Comparison of ENCODE assay signal across 9 mouse cellular contexts in the genomic region with DNA sequence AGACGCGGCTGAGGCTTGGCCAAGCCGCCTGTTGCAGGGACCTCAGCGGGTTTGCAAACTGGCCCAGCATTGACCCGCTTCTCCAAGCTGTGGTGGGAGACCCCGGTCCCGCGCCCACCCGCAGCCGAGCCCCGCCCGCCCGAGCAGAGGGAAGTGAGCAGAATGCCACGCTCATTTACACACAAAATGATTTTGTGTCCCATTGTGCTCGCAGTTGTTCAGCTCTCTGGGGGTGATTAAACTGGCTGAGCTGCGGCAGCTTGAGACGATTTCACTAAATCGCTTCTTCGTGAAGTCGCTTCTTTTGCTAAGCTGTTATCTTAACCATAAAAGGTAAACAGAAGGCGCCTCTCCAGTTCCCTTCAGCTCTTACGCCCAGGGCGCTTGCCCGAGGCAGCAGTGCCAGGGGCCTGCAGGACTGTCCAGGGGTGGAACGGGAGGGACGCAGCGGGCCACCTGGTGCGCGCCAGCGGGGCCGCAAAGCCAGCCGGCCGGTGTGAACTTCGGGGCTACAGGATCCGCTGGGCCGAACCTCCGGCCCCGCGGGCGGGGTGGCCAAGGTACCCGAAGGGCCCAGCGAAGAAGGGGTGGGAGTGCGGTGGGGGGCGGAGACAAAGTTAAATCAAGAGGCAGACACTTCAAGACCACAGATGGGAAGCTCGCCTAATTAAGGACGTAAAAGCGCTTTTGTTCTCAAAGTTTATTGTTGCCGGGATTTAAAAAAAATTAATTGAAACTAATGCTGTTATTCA. TPM values are rescaled to one million over a fixed set of nuclear protein-coding genes. Genes with fewer than 3 reads are reported as not detected.
DNase-seq lines count a peak whose midpoint lies in the region; ATAC-seq and TF ChIP-seq lines count a peak whose summit lies in the region.
"Had no signal": no experiment of that assay in that cellular context is flagged by ENCODE, and none has a peak within 500 bp of the region (broad histone marks: within the 10 kb centered on the region; RNA-seq: fewer than 3 reads in every experiment).

No protein-coding gene starts in this region.

- peak overlapping the region; percentile 83 for H3K9ac ChIP-seq in heart, embryonic 13.5 days
- peak overlapping the region; percentile 99 for H3K9ac ChIP-seq in limb, embryonic 11.5 days (ENCODE audit: low read length)
- H3K9ac ChIP-seq in midbrain, postnatal 0 days (replicated peaks; ENCODE audit: low read length, poor library complexity, severe bottlenecking) = peak overlapping the region; percentile 86

- ATAC-seq in heart, embryonic 13.5 days (ENCODE audit: extremely low read depth, insufficient number of reproducible peaks, low FRiP score, low TSS enrichment) = no peak
- ATAC-seq in limb, embryonic 11.5 days (ENCODE audit: insufficient number of reproducible peaks, low FRiP score, low TSS enrichment, low read depth) = no peak
- no peak for ATAC-seq in midbrain, postnatal 0 days (ENCODE audit: low FRiP score)

- H3K36me3 ChIP-seq in heart, embryonic 13.5 days = peaks cover 22% of the 10 kb centered on the region
- peaks cover 11% of the 10 kb centered on the region for H3K36me3 ChIP-seq in limb, embryonic 11.5 days (ENCODE audit: control insufficient read depth, insufficient read depth, low read length)
- peaks cover 5% of the 10 kb centered on the region; the same call in 1 of the 2 replicates for H3K36me3 ChIP-seq in midbrain, postnatal 0 days (ENCODE audit: insufficient read depth, low read length)

- peak overlapping the region; percentile 65 for H3K4me3 ChIP-seq in heart, embryonic 13.5 days
- peak overlapping the region; percentile 89 for H3K4me3 ChIP-seq in limb, embryonic 11.5 days (ENCODE audit: low read depth, low read length)
- peak overlapping the region; percentile 79 for H3K4me3 ChIP-seq in midbrain, postnatal 0 days (ENCODE audit: low read depth, low read length)

- WGBS in heart, embryonic 13.5 days = 2% methylated on average over 48 of the region's 48 CpGs
- under 1% methylated on average over 48 of the region's 48 CpGs for WGBS in limb, embryonic 11.5 days
- WGBS in midbrain, postnatal 0 days = under 1% methylated on average over 48 of the region's 48 CpGs

- DNase-seq in heart, adult 11 months = peak; percentile 93
- DNase-seq in heart, adult 9 months (ENCODE audit: low spot score in 2 of 2) = no peak
- peak; percentile 71 for DNase-seq in embryo, embryonic 11 days
- peak; percentile 72 for DNase-seq in limb, embryonic 11.5 days (ENCODE audit: low spot score)
- DNase-seq in midbrain, postnatal 0 days (ENCODE audit: low spot score) = no peak
- no peak for DNase-seq in frontal cortex, postnatal 14 days (ENCODE audit: low spot score in 2 of 2)
- DNase-seq in T-cell, adult 2 months (ENCODE audit: low spot score) = no peak

- H3K27me3 ChIP-seq in heart, embryonic 13.5 days (replicated peaks) = peaks cover 13% of the 10 kb centered on the region; the same call in 1 of the 2 replicates
- H3K27me3 ChIP-seq in limb, embryonic 11.5 days (ENCODE audit: control insufficient read depth, insufficient read depth, low read length) = no peaks in the 10 kb centered on the region
- H3K27me3 ChIP-seq in midbrain, postnatal 0 days (ENCODE audit: insufficient read depth, low read length) = no peaks in the 10 kb centered on the region
- H3K27me3 ChIP-seq: CH12.LX had no signal

- H3K4me2 ChIP-seq in heart, embryonic 13.5 days = peak overlapping the region; percentile 95
- H3K4me2 ChIP-seq in limb, embryonic 11.5 days (ENCODE audit: low read depth, severe bottlenecking) = peak overlapping the region; percentile 85
- peak overlapping the region; percentile 76 for H3K4me2 ChIP-seq in midbrain, postnatal 0 days (ENCODE audit: low read depth, low read length, poor library complexity, severe bottlenecking)

- peak overlapping the region; percentile 24 for H3K27ac ChIP-seq in heart, embryonic 13.5 days (replicated peaks)
- H3K27ac ChIP-seq in limb, embryonic 11.5 days (replicated peaks; ENCODE audit: low read depth, low read length) = peak overlapping the region; percentile 100
- no peak overlapping the region for H3K27ac ChIP-seq in midbrain, postnatal 0 days (ENCODE audit: low read depth, low read length)

- TF ChIP-seq CTCF in midbrain, postnatal 0 days (IDR thresholded peaks at IDR 0.05) = no peak

- no peaks in the 10 kb centered on the region for H3K4me1 ChIP-seq in heart, embryonic 13.5 days
- H3K4me1 ChIP-seq in limb, embryonic 11.5 days (ENCODE audit: control insufficient read depth, insufficient read depth, low read length) = peaks cover 12% of the 10 kb centered on the region
- H3K4me1 ChIP-seq in midbrain, postnatal 0 days (ENCODE audit: insufficient read depth, low read length) = no peaks in the 10 kb centered on the region

- no peaks in the 10 kb centered on the region for H3K9me3 ChIP-seq in heart, embryonic 13.5 days
- no peaks in the 10 kb centered on the region for H3K9me3 ChIP-seq in limb, embryonic 11.5 days (ENCODE audit: control insufficient read depth, low read length)
- H3K9me3 ChIP-seq in midbrain, postnatal 0 days (ENCODE audit: low read length) = no peaks in the 10 kb centered on the region

RNA-seq across cellular contexts. Expression of a gene that starts 3.6 kb away (rescaled TPM):
- polyA plus RNA-seq in heart, embryonic 13.5 days (2015; fragmentation: Nextera tagmentation; extraction: Ambion mirVana) = 6.5 and 6.7 TPM in 2 replicates
- polyA plus RNA-seq in limb, embryonic 11.5 days (2014; fragmentation: Nextera tagmentation; extraction: Ambion mirVana) = 23.4 and 28.2 TPM in 2 replicates
- 61.3 and 69.1 TPM in 2 replicates for total RNA-seq in midbrain, postnatal 0 days (2014; rRNA removed)
- polyA plus RNA-seq in midbrain, postnatal 0 days (2015; fragmentation: Nextera tagmentation; extraction: Ambion mirVana) = 15.0 and 15.7 TPM in 2 replicates

Comparison
In these comparisons a context has a peak if more than half of its experiments do, and no peak if none do; other contexts are left out.
1. DNase-seq: peak in heart, adult 11 months (single experiment), embryo, embryonic 11 days (single experiment) and limb, embryonic 11.5 days (single experiment); none in heart, adult 9 months (0 of 2), midbrain, postnatal 0 days (single experiment), frontal cortex, postnatal 14 days (0 of 2) and T-cell, adult 2 months (single experiment).
2. Peak in every context shown above with its lines, with median percentiles within 50 percentile points of each other: H3K4me2 ChIP-seq, H3K4me3 ChIP-seq and H3K9ac ChIP-seq.